Mouse (Mus musculus): Measurements from ENCODE around the gene Lrp2. TPM values are rescaled to one million over a fixed set of nuclear protein-coding genes. Genes with fewer than 3 reads are reported as not detected.
"Not testable (repeated sequence)": the region's sequence is repeated elsewhere in the genome, so short reads cannot be mapped to it uniquely, and the experiment has no call there.

Gene Lrp2
- polyA plus RNA-seq, 1 experiment from 2014 or later, result 0.58 TPM

- WGBS, result 2% methylated on average over 26 of the region's 26 CpGs
- Histone ChIP-seq H3K4me2 (ENCODE audit: low read length) (peak overlapping the region; percentile 99), H3K9ac (ENCODE audit: low read depth, low read length) (no peak overlapping the region), H3K4me1 (ENCODE audit: control insufficient read depth, insufficient read depth, low read length) (peaks cover 33% of the 10 kb centered on the region), H3K36me3 (ENCODE audit: control insufficient read depth, insufficient read depth, low read length) (no peaks in the 10 kb centered on the region), H3K27me3 (ENCODE audit: control insufficient read depth, insufficient read depth, low read depth, low read length) (peaks cover 16% of the 10 kb centered on the region), H3K4me3 (ENCODE audit: low read depth, low read length) (peak overlapping the region; percentile 43), H3K27ac (ENCODE audit: low read length) (no peak overlapping the region), H3K9me3 (replicated peaks; ENCODE audit: control insufficient read depth, low read length, poor library complexity, severe bottlenecking) (no peaks in the 10 kb centered on the region)
- ATAC-seq, result no peak
Measured at GRCm38 (mm10) chr2:69586821-69587728, 1.2 kb upstream of the Lrp2 start.

DNA sequence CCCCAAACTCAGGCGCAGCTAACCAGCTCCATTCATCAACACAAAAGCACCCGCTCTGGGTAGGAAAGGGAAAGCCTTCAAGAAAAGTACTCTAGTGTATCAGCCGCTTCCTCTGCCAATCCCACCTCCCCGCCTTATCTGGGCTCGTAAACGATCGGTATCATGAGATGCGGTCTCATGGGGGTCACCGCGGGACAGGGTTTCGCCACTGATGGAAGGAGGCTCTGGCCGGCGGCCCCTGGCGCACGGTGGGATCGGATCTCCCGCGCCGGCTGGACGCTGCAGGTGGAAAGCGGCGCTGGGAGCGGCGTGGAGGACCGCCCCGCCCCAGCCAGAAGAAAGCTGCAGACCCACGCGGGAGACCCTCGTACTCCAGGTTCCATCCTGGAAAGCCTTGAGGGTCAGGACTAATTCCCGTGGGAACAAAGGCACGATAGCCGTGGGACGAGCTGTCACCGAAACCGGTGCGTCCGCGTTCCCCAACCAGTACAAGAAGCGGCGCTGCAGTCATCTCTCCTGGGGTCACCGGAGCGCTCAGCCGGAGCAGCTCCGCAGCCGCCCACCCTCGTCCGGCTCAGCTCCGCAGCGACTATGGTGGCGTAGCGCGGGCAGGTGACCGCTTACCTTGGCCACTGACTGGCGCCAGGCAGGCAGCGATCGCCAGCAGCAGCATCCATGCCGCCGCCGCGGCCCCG is 527 bp downstream of the Lrp2 start:
- no peaks in the 10 kb centered on the region for H3K9me3 ChIP-seq (replicated peaks; ENCODE audit: control insufficient read depth, low read length, poor library complexity, severe bottlenecking)
- H3K27ac ChIP-seq (ENCODE audit: low read length), result peak overlapping the region; percentile 26; the same call in 1 of the 2 replicates
- H3K4me1 ChIP-seq (ENCODE audit: control insufficient read depth, insufficient read depth, low read length), result peaks cover 33% of the 10 kb centered on the region
- H3K9ac ChIP-seq (ENCODE audit: low read depth, low read length), result peak overlapping the region; percentile 77
- WGBS, result under 1% methylated on average over 61 of the region's 61 CpGs
- peak overlapping the region; percentile 76 for H3K4me3 ChIP-seq (ENCODE audit: low read depth, low read length)
- peak; percentile 66 for ATAC-seq
- peak overlapping the region; percentile 99 for H3K4me2 ChIP-seq (ENCODE audit: low read length)
- no peaks in the 10 kb centered on the region for H3K36me3 ChIP-seq (ENCODE audit: control insufficient read depth, insufficient read depth, low read length)
- H3K27me3 ChIP-seq (ENCODE audit: control insufficient read depth, insufficient read depth, low read depth, low read length), result peaks cover 16% of the 10 kb centered on the region

GRCm38 (mm10) chr2:69584117-69584933 is 1.5 kb downstream of the Lrp2 start:
- ATAC-seq, result 0 out of 2 replicates have a peak, but pooled peaks have one; percentile 44
- WGBS, result 3% methylated on average over 20 of the region's 20 CpGs
- H3K27ac ChIP-seq (ENCODE audit: low read length), result no peak overlapping the region
- H3K4me3 ChIP-seq (ENCODE audit: low read depth, low read length), result peak overlapping the region; percentile 76
- H3K9ac ChIP-seq (ENCODE audit: low read depth, low read length), result 0 out of 2 replicates have a peak overlapping the region, but pooled peaks have one; percentile 10
- no peaks in the 10 kb centered on the region for H3K36me3 ChIP-seq (ENCODE audit: control insufficient read depth, insufficient read depth, low read length)
- peaks cover 16% of the 10 kb centered on the region for H3K27me3 ChIP-seq (ENCODE audit: control insufficient read depth, insufficient read depth, low read depth, low read length)
- H3K4me2 ChIP-seq (ENCODE audit: low read length), result peak overlapping the region; percentile 99
- no peaks in the 10 kb centered on the region for H3K9me3 ChIP-seq (replicated peaks; ENCODE audit: control insufficient read depth, low read length, poor library complexity, severe bottlenecking)
- H3K4me1 ChIP-seq (ENCODE audit: control insufficient read depth, insufficient read depth, low read length), result peaks cover 33% of the 10 kb centered on the region

GRCm38 (mm10) chr2:69582861-69583260 is 3.0 kb downstream of the Lrp2 start:
- Histone ChIP-seq H3K9ac (ENCODE audit: low read depth, low read length) (no peak overlapping the region), H3K4me2 (ENCODE audit: low read length) (no peak overlapping the region), H3K27me3 (ENCODE audit: control insufficient read depth, insufficient read depth, low read depth, low read length) (peaks cover 11% of the 10 kb centered on the region), H3K27ac (ENCODE audit: low read length) (no peak overlapping the region), H3K4me3 (ENCODE audit: low read depth, low read length) (no peak overlapping the region), H3K9me3 (replicated peaks; ENCODE audit: control insufficient read depth, low read length, poor library complexity, severe bottlenecking) (no peaks in the 10 kb centered on the region), H3K36me3 (ENCODE audit: control insufficient read depth, insufficient read depth, low read length) (no peaks in the 10 kb centered on the region), H3K4me1 (ENCODE audit: control insufficient read depth, insufficient read depth, low read length) (peaks cover 30% of the 10 kb centered on the region)
- ATAC-seq, result no peak
- WGBS, result 46% methylated on average over 7 of the region's 7 CpGs

DNA sequence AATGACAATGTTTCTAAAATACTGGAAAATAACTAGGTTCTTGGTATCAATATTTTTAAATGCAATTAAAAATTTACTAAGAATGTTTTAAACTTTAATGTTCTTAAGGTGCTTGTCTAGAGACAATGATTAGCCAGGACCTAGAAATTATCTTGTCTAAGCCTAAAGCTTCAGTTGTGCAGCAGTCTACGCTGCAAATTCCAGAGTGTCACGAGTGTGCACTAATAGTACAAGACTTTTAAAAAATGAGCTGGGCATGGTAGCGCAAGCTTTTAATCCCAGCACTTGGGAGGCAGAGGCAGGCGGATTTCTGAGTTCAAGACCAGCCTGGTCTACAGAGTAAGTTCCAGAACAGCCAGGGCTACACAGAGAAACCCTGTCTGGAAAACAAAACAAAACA is 3.8 kb downstream of the Lrp2 start:
- ATAC-seq; H3K9me3 ChIP-seq (replicated peaks; ENCODE audit: control insufficient read depth, low read length, poor library complexity, severe bottlenecking); H3K9ac ChIP-seq (ENCODE audit: low read depth, low read length); H3K36me3 ChIP-seq (ENCODE audit: control insufficient read depth, insufficient read depth, low read length); H3K27me3 ChIP-seq (ENCODE audit: control insufficient read depth, insufficient read depth, low read depth, low read length); H3K4me3 ChIP-seq (ENCODE audit: low read depth, low read length); H3K27ac ChIP-seq (ENCODE audit: low read length); H3K4me2 ChIP-seq (ENCODE audit: low read length): not testable (repeated sequence)
- H3K4me1 ChIP-seq (ENCODE audit: control insufficient read depth, insufficient read depth, low read length), result peaks cover 22% of the 10 kb centered on the region
- 96% methylated on average over 4 of the region's 4 CpGs for WGBS

GRCm38 (mm10) chr2:69580091-69580490 is 5.8 kb downstream of the Lrp2 start:
- no peaks in the 10 kb centered on the region for H3K36me3 ChIP-seq (ENCODE audit: control insufficient read depth, insufficient read depth, low read length)
- 91% methylated on average over 2 of the region's 2 CpGs for WGBS
- no peak overlapping the region for H3K4me2 ChIP-seq (ENCODE audit: low read length)
- H3K9me3 ChIP-seq (replicated peaks; ENCODE audit: control insufficient read depth, low read length, poor library complexity, severe bottlenecking), result no peaks in the 10 kb centered on the region
- H3K27ac ChIP-seq (ENCODE audit: low read length), result no peak overlapping the region
- no peak overlapping the region for H3K9ac ChIP-seq (ENCODE audit: low read depth, low read length)
- peaks cover 6% of the 10 kb centered on the region for H3K27me3 ChIP-seq (ENCODE audit: control insufficient read depth, insufficient read depth, low read depth, low read length)
- H3K4me1 ChIP-seq (ENCODE audit: control insufficient read depth, insufficient read depth, low read length), result peaks cover 7% of the 10 kb centered on the region
- no peak overlapping the region for H3K4me3 ChIP-seq (ENCODE audit: low read depth, low read length)
- no peak for ATAC-seq

DNA sequence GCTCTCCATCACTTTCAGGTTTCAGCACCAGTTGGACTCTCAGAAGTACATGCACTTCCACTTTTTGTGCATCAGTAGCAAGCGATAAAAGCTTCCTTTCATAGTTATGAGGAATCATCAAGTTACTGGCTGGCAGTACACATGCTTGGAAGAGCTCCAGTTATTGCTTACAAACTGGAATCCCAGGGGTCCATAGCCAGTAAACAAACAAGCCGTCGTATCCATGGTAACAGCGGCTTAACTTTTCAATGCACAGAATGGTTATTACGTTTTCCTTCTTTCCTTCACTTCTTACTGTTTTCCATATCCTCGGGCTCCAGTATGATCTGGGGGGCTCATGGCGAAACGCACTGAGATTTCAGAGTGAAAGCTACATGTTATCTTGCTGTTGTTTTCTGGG is 7.7 kb downstream of the Lrp2 start:
- 0 out of 2 replicates have a peak, but pooled peaks have one; percentile 42 for ATAC-seq

GRCm38 (mm10) chr2:69576531-69576930 is 9.3 kb downstream of the Lrp2 start:
- Histone ChIP-seq H3K36me3 (ENCODE audit: control insufficient read depth, insufficient read depth, low read length) (no peaks in the 10 kb centered on the region), H3K4me3 (ENCODE audit: low read depth, low read length) (no peak overlapping the region), H3K27me3 (ENCODE audit: control insufficient read depth, insufficient read depth, low read depth, low read length) (no peaks in the 10 kb centered on the region), H3K9me3 (replicated peaks; ENCODE audit: control insufficient read depth, low read length, poor library complexity, severe bottlenecking) (no peaks in the 10 kb centered on the region), H3K9ac (ENCODE audit: low read depth, low read length) (no peak overlapping the region), H3K4me2 (ENCODE audit: low read length) (no peak overlapping the region), H3K4me1 (ENCODE audit: control insufficient read depth, insufficient read depth, low read length) (no peaks in the 10 kb centered on the region; the same call in 1 of the 2 replicates), H3K27ac (ENCODE audit: low read length) (no peak overlapping the region)
- ATAC-seq, result no peak
- WGBS, result 90% methylated on average over 1 of the region's 1 CpGs

More for the DNA sequence above, 7.7 kb downstream of the Lrp2 start:
- 64% methylated on average over 8 of the region's 8 CpGs for WGBS
- H3K27ac ChIP-seq (ENCODE audit: low read length), result no peak overlapping the region
- H3K4me1 ChIP-seq (ENCODE audit: control insufficient read depth, insufficient read depth, low read length), result no peaks in the 10 kb centered on the region; the same call in 1 of the 2 replicates
- H3K36me3 ChIP-seq (ENCODE audit: control insufficient read depth, insufficient read depth, low read length), result no peaks in the 10 kb centered on the region
- no peak overlapping the region for H3K4me3 ChIP-seq (ENCODE audit: low read depth, low read length)
- H3K27me3 ChIP-seq (ENCODE audit: control insufficient read depth, insufficient read depth, low read depth, low read length), result peaks cover 6% of the 10 kb centered on the region
- H3K9ac ChIP-seq (ENCODE audit: low read depth, low read length), result no peak overlapping the region
- H3K9me3 ChIP-seq (replicated peaks; ENCODE audit: control insufficient read depth, low read length, poor library complexity, severe bottlenecking), result no peaks in the 10 kb centered on the region
- no peak overlapping the region for H3K4me2 ChIP-seq (ENCODE audit: low read length)
